Mouse (Mus musculus): ENCODE results near the gene Lrp6.

The Lrp6 gene

DNA sequence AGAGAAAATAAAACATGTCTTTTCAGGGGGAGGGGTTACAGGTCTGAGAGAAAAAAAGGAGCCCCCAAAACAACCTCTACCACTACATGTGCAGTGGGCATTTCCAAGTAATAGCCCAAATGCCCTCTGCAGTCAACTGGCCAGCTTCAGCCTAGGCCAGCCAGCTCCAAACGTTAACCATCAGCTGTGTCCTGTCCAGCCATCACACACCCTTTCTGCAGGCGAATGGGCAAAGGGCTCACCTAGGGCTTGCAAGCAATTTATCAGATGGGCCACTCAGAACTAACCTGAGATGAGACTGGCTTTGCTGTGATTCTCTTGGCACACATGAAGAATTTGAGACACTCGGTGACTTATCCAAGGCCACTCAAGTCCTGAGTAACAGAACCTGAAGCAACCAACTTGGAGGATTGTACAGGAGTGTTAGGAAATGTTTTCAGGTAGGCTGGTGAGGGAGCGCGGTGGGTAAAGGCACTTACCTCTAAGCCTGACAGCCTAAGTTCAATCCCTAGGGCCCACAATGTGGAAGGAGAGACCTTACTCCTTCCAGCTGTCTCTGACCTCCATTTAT, 1.3 kb upstream of the Lrp6 start:
- DNase-seq = no peak

GRCm38 (mm10) chr6:134566248-134566817, 432 bp downstream of the Lrp6 start:
- no peak for DNase-seq

- DNase-seq = peak; percentile 48
Observed at GRCm38 (mm10) chr6:134565606-134566247, 1.0 kb downstream of the Lrp6 start.

GRCm38 (mm10) chr6:134564539-134564938, 2.2 kb downstream of the Lrp6 start:
- DNase-seq = peak; percentile 19

GRCm38 (mm10) chr6:134559635-134560034, 7.1 kb downstream of the Lrp6 start:
- no peak for DNase-seq

- DNase-seq = no peak
Observed at GRCm38 (mm10) chr6:134558546-134559129, 8.1 kb downstream of the Lrp6 start.

DNA sequence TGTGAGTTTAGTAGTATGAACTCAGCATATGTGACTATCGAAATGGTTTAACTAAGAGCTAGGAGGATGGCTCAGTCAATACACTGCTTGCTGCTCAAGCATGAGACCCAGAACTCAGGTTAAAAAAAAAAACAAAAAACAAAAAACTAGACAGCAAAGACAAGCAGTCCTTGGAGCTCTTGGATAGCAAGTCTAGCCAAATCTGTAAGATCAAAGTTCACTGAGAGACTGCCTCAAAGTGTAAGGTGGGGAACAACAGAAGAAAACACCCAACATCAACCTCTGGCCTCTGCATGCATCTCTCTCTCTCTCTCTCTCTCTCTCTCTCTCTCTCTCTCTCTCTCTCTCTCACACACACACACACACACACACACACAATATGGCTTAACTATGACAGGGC, 9.7 kb downstream of the Lrp6 start:
- DNase-seq = no peak

DNA sequence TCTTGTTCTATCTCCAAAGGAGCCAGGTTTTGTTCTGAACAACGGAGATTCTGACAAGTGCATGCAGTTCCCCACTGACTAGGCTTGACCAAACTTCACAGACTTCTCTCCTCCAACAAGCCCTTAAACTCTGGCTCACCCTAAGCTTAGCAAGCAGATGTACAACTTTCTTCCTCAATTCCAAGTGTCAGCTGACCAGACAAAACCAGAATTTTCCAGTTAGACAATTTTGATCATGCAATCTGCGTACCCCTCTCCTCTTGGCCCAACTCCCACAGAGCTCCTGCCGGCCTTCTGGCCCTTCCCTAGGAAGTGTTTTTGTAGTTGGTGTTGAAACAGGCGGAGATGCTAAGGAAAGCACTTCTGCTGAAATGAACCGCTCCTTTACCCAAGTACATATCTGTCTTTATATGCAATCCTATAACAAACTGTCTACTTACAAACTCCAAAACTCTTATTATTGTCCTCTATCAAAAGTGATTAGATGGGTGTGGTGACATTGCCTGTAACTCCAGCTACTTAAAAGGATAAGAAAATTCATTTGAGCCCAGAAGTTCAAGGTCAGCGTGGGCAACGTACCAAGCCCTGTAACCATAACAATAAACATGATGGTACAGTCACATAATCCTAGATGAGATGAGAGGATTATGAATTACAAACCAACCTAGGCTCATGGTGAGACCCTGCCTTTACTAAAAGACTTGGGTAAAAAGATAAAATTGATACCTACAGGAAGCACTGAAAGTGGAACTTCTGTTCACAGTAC, 10.4 kb downstream of the Lrp6 start:
- no peak for DNase-seq

- DNase-seq = no peak
Observed at GRCm38 (mm10) chr6:134555178-134555577, 11.6 kb downstream of the Lrp6 start.

DNA sequence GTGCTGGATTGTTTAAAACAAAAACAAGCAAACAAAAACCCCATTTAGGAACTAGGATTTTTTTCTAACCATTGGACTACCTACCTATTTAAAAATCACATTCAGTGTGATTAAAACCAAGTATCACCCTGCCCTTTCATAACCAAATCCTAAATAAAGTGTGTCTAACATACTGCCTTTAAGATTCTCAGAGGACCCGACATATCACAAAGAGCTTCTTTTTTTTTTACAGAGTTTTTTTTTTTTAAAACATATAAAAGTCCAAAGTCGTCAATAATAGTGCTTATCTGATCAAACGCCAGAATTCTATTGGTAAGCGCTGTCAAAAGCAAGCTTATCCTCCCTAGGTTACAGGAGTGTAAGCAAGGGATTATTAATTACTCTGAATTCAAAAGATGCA, 12.5 kb downstream of the Lrp6 start:
- DNase-seq = no peak

- no peak for DNase-seq
Observed at GRCm38 (mm10) chr6:134551007-134551406, 15.8 kb downstream of the Lrp6 start.

- DNase-seq = no peak
Observed at GRCm38 (mm10) chr6:134550396-134550795, 16.4 kb downstream of the Lrp6 start.

GRCm38 (mm10) chr6:134544843-134545242, 21.9 kb downstream of the Lrp6 start:
- no peak for DNase-seq

DNA sequence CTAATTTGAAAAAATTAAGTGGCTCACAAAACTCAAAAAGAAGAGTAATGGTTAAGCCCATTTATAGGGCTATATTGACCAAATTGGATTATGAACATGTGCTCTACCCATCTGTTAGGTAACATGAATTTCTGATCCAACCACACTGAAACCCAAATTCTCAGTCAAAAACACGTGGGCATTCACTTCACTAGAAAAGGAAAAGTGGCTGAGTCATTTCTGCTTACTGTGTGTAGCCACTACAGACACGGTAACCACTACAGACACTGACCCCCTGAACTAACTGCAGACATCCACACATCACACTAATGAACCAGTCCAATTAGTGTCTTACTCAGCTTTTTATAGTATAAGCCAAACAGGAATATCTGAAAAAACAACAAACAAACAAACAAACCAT, 22.7 kb downstream of the Lrp6 start:
- DNase-seq = no peak

DNA sequence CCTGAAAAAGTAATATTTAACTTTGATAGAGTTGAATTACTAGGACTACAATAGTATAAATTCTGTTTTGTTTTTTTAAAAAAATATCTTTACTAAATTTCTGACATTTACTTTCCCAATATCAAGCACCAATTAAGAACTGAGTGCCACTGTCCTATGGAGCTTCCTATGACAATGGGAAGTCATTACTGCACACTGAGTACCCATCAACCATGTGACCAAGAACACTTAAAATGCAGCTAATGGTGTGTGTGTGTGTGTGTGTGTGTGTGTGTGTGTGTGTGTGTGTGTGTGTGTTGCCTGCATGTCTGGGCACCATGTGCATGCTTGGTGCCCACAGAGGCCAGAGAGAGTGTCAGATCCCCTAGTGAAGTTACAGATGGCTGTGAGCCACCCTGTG, 23.2 kb downstream of the Lrp6 start:
- no peak for DNase-seq

DNA sequence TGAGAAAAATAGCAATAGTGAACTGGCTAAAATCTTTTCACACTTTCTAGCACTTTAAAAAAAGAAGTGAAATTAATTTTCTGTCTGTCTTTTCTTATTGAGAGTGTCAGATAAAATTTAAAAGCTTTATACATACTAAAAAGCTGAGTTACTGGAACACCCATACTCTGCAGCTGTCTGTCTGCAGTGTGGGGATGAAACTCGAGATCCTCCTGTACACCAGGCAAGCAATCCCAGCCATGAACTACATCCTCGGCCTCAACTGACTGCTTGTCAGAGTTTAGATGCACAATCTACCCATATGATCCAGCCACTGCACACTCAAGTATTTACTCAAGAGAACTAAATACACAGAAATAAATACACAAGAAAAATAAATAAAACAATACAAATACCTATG, 24.4 kb downstream of the Lrp6 start:
- DNase-seq = no peak

- DNase-seq = no peak
Observed at GRCm38 (mm10) chr6:134540161-134540560, 26.6 kb downstream of the Lrp6 start.

GRCm38 (mm10) chr6:134539459-134539858, 27.3 kb downstream of the Lrp6 start:
- DNase-seq = no peak

DNA sequence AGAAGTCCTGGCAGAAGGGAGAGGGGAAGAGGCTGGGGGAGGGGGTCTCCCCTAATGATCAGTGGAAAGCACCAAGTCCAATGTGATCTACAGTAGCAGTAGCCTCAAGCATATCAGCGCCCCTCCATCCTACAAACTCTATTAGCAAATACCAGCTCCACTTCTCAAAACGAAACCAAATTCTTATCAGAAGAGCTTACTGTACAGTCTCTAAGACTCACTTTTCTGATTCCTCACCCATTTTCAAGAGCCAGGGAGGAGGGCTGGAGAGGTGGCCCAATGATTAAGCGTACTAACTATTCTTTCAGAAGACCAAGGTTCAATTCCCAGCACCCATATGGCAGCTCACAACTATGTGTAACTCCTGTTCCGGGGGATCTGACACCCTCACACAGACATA, 28.0 kb downstream of the Lrp6 start:
- no peak for DNase-seq

GRCm38 (mm10) chr6:134537461-134538117, 29.2 kb downstream of the Lrp6 start:
- no peak for DNase-seq

DNA sequence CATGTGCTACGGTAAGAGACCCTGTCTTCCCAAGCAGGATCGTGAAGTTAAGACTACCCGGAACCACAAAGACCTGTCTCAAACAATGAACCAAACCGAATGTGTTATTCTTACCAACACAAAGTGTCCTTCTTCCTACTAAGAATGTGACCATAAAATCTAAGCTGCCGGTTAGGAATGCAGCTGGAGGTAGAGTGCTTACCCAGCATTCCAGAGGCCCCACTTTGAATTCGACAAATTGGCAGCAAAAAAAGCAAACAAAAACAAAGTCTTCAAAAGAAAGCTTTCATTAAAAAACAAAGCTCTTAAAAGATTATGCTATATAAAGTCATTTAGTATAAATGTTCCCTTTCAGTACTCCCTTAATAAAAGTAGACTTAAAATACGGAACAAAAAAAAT, 31.6 kb downstream of the Lrp6 start:
- DNase-seq = no peak

GRCm38 (mm10) chr6:134533021-134533420, 33.7 kb downstream of the Lrp6 start:
- no peak for DNase-seq

DNA sequence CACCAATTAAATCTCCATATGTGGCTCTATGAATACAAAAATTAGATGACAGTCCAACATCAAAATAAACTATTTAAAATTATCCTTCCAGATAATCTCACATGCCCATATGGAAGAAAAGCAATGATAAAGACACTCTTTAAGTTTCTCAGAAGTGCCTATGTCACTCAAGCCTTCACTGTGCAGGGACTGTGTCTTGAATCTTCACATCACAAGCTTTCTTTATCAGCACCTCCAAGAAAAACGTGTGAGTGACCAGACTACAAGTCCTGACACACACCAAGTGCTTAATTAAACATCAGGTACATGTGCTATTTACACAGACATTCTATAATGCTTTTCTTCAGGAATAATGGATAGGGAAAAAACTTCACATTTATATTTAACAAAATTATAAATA, 34.8 kb downstream of the Lrp6 start:
- no peak for DNase-seq

Data from kidney, adult 11 months (tissue).